Mouse (Mus musculus) urinary bladder, postnatal 25 days (tissue): Measurements from ENCODE around the gene Ndufa3.
A peak's percentile ranks its signal among the peaks of the same experiment; 100 is the strongest.

Experiments
- DNase-seq: peaks from one replicate; pipeline ENCODE4 v3.0.0; 2022; ENCODE audit warnings: low spot score

Gene Ndufa3

DNA sequence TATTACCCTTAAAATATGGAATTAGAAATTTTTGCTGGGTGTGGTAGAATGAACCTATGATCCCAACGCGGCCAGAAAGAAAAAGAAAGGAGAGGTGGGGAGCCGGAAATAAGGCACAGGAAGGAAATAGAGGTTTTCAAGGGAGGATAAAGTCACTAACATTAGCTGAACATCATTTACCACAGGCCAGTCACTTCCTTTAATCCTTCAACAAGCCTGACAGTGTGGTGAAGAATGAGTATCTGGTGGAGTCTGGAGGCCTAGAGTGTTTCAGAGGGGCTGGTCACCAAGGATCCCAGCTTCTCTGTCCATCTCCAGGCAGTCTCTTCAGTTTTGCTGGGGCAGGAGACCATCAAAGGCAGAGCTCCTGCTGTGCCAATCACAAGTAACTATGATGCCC lies 6.7 kb upstream of the Ndufa3 start:
- no peak for DNase-seq

DNA sequence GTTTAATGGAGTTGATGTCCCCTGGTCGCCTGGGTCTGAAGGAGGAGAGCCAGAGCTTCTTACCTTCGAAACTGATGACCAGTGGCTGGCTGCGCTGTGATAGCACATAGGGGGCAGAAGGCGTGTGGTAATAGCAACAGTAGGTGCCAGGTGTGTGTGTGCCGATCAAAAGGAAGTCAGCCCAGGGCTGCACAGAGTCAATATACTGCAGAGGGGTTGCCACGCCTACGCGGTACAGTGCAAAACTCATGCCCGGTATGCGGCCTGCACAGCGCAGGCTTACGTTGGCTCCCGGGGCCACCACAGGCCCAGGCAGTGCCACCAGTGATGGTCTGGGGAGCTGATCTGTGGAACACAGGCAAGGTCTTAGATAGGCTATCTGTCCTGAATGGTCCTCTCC lies 6.2 kb upstream of the Ndufa3 start:
- no peak for DNase-seq

- no peak for DNase-seq
These were observed 3.2 kb upstream of the Ndufa3 start for GRCm38 (mm10) chr7:3614021-3614420.

GRCm38 (mm10) chr7:3616057-3616388 lies 1.1 kb upstream of the Ndufa3 start, which contains the start of gene Oscar:
TSS of gene Oscar (minus strand) at chr7:3616157.
- DNase-seq: no peak

DNA sequence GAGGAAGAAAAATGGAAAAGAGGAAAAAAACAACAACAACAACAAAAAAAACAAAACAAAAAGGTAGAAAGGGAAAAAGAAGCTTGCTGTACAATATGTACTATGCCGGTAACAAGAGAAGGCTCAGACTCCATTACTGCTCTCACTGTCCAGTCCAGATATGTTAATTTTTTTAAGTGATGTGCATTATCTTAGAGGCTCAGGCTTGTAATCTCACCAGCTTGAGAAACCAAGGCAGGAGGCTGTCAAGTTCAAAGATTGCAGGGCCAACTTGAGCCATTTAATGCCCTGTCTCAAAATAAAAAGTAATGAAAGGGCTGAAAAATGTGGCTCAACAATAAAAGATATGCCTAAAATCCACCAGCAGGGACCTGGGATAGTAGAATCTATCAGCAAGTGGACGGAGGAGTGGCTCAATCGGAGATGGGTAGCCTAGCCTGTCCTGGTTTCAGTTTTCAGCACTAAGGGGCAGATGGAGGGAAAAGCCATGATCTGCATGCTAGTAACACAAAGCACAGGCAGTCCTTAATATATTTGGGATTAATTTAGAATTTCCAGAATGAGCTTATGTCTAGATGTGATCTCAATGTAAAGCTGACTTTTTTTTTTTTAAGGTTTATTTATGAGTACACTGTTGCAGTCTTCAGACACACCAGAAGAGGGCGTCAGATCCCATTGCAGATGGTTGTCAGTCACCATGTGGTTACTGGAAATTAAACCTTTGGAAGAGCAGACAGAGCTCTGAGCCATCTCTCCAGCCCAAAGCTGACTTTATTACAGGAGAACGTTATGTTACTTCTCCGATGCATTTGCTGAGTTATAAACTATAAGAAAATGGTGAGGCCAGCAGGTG lies 558 bp upstream of the Ndufa3 start:
- DNase-seq: no peak

DNA sequence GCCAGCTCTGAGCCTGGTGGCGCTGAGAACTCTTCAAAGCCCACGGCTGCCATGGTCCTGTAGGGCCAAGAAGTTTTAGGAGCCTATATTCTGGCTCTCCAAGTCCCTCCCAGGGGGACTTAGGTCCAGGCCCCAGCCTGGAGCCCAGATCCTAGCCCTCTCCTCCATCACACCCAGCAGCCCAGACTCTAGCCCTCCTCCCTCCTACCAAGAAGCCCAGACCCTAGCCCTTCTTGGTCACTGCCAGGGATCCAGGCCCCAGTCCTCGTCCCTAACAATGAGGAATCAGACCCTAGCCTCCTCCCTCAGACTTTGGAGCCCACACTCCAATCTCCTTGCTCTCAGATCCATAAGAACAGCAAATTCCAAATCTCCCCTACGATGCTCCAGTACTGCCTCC lies 11.9 kb downstream of the Ndufa3 start:
- no peak for DNase-seq

DNA sequence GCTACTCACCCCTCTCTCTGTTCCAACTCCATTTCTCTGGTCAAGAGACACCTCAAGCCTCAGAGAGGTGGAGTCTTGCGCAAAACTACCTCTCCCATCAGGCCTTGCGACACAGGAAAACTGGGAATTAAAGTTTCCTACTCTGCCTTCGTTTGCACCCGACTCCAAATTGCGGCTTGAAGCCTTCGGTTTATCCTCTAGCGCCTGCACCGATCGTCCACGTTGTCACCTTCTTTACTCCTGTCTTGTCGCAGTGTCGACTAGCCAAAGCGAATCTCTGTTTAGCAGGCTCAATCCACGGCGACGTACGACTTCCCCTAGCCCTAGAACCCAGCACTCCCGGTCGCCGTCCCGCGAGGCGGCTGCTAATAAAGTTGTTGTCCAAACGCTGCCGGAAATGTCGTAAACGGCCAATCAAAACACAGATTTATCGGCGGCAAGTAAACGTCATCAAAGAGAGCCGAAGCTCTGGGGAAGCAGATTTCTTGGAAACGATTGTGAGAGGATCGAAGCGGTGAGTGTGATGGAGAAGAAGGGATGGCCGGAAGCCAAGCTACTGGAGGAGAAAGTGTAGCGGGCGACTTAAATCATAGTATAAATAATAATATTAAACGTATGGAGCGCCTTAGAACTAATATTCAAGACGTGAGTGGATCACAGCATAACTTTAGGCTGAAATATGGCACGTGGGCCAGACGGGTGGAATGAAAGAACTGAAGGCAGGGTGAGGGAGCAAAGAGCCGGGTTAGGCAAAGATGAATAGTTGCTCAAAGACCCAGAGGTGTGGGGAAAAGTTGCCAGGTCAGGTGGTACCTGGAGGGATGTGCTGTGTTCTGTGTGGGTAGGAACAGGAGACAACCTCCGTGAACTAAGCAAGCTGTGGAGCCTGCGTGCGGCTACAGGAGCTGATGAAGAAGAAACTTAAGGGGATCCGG lies 12.6 kb downstream of the Ndufa3 start, which contains the start of the genes Tfpt and Prpf31:
Gene Tfpt (minus strand): TSS at position 387 of the 935 bp plus-strand sequence.
Gene Prpf31 (plus strand): TSS at position 443 of the 935 bp plus-strand sequence.
- DNase-seq: peak; percentile 85

- no peak for DNase-seq
These were observed 13.3 kb downstream of the Ndufa3 start for GRCm38 (mm10) chr7:3630478-3630815.

DNA sequence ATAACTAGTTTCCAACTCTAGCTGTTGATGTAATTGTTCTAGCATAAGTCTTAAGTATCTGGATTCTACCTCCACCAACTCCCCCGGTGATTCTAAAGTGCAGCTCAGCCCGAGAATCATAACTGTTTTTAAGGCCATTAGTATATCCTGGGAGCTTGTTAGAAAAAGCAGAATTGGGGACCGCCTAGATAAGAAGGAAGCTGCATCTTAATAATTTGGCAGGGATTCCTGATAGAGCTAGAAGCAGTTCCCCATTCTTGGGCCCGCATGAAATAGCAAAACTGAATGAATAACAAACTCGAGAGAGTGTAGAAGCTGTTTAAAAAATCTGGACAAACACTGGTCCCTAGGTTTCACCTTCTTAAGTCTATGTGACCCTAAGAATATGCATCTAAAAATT lies 26.2 kb downstream of the Ndufa3 start:
- no peak for DNase-seq

- DNase-seq: no peak
These were observed 26.7 kb downstream of the Ndufa3 start for GRCm38 (mm10) chr7:3643843-3644242.

DNA sequence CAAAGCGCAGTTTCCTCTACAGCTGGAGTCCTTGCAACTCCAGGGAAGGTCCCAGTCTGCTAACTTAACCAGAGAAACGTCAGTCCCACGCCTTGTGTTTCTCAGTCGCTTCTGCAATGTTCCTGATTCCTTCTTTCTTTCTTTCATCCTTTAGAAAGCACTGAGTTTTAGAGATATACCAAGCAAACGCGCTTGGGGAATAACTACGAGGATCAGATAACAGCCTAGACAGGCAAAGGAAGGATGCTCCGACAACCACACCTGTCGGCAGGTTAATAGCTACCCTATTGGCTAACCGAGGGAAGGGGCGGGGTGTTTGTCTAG lies 27.1 kb downstream of the Ndufa3 start:
- DNase-seq: peak; percentile 85

DNA sequence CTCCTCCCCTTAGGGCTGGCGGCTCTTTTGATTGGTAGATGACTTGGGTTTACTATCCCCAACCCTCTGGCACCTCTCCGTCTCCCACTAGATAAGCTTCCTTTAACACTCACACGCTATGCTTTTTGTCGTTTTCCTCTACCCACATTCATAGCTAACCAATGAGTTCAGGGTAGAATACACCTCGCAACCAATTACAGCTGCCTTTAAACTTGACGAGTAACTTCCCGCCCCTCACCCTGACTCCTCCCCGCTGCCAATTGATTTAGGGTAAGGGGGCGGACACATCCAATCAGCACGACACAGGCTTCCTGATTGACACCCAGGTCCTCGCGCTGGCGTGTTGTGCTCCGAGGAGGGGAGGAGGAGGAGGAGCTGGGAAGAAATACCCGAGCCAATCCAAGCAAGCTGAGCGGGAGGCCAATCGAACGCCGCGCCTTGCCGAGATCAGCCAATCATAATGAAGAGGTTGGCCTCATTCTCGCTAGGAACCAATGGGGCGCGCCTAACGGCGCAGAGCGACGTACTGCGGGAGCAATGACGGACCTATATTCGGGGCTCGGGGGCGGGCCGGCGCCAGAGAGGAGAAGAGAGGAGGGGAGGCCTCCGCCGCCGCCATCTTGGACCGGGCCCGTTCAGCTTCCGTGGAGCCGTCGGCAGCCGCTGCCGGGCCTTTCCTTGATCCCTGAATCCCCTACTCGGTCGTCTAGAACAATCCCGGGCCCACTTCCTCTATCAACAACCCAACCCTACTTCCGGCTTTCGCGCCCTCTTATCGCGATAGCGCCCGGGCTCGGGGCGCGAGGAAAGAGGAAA lies 27.7 kb downstream of the Ndufa3 start, which contains the start of gene Cnot3:
Gene Cnot3 (plus strand): TSS at position 597 of the 816 bp plus-strand sequence.
- DNase-seq: peak; percentile 88

DNA sequence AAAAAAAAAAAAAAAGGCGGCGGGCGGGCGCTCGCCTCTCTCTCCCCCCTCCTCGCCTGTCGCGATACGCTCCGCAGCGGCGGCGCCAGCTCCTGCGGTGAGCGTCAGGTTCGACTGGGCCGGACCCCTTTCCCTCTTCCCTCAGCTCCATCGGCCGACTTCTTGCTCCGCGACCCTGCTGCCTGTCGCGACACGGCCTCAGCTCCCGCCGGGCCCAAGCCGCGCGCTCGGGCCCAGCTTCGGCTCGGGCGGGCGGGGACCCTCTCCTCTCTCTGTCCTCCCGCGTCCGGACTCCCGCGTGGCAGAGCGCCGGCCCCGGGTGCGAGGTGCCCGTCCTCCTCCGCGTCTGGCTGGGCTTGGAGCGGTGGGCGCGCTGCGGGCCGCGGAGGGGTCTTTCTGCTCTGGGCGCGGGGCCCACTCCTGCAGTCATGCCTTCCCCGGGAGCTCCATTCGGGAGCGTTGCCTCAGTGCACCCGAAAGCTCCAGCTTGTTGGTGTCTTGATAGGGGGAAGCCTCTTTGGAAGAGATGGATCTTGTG lies 28.4 kb downstream of the Ndufa3 start:
- DNase-seq: no peak

- DNase-seq: no peak
These were observed 29.0 kb downstream of the Ndufa3 start for GRCm38 (mm10) chr7:3646188-3646587.

GRCm38 (mm10) chr7:3646641-3647040 lies 29.5 kb downstream of the Ndufa3 start:
- DNase-seq: no peak

DNA sequence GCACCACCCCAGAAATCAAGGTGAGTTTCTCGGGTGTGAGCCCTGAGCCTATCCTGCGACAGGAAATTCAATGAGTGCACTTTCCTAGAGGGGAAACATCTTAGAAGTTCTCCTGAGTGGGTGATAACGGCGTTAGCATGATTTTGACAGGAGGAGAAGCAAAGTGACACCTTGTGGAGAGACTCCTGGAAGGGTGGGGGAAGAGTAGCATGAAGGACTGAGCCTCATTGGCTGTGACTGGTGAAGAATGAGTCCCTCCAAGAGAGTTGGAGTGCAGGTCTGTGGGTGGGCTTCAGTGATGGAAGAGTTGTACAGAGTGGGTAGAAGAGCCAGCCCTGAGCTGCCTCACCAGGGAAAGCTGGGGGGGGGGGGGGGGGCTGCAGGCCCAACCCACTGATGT lies 39.8 kb downstream of the Ndufa3 start:
- DNase-seq: no peak

- DNase-seq: no peak
These were observed 41.4 kb downstream of the Ndufa3 start for GRCm38 (mm10) chr7:3658578-3658977.

DNA sequence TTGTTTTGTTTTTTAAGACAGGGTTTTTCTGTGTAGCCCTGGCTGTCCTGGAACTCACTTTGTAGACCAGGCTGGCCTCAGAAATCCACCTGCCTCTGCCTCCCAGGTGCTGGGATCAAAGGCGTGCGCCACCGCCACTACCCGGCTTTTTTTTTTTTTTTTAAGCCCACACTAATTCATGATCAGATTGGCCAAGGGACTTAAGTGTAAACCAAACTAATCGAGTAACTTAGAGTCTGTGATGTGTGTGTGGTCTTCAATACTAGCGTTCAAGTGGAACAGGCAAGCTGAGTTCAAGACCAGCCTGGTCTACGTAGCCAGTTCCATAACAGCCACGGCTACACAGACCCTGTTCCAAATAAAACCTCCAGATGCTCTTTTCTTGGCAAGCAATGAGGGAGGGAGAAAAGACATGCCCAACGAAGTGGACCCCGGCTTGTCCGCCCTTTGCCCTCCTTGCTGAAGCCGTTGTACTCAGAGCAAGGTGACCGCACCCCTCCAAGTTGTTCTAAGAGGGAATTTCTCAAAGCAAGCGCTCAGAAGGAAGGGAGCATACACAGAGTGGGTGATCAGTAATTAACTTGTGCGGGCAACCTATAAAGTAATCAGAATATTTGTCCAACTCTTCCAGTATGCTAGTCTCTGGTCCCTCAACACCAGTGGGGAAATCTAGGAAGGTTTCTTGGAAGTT lies 47.5 kb downstream of the Ndufa3 start:
- no peak for DNase-seq

- DNase-seq: peak; percentile 90
These were observed 48.3 kb downstream of the Ndufa3 start, which contains the start of gene Leng1 for GRCm38 (mm10) chr7:3665215-3666114. TSS of gene Leng1 (minus strand) at chr7:3665840.

DNA sequence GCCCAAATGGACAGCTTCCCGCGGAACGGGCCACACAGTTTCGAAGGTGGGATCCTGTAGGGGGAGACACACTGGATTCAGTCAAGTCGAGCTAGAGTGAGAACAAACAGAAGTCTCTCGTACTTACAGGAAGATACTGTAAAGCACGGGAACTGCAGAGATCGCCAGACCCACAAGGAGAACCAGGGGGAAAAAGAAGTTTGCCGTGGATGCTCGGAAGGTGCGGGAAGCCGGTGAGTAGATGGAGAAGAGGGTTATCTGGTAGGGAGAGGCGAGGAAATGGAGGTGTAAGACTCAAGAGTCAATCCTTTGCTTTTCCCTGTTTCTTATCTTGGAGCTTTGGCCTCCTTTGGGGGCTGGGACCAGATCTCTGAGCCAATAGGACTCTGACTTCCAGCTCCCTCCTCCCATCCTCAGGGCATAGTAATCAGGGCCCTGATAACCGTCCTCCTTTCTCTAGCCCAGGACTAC lies 49.8 kb downstream of the Ndufa3 start:
- DNase-seq: no peak
